Mouse (Mus musculus) limb, embryonic 14.5 days (tissue): ENCODE results near the gene Ror2. TPM values are rescaled to one million over a fixed set of nuclear protein-coding genes. Genes with fewer than 3 reads are reported as not detected.
"Not testable (repeated sequence)": the region's sequence is repeated elsewhere in the genome, so short reads cannot be mapped to it uniquely, and the experiment has no call there.

Experiments
- ATAC-seq: fragments of 200-750 bp; cut with Nextera tagmentation; 2 replicates; pipeline ENCODE4 v1.8.0; 2017; ENCODE audit warnings: low read depth, moderate number of reproducible peaks, moderate TSS enrichment; ENCODE audit not compliant: low FRiP score
- DNase-seq: peaks from one replicate; pipeline ENCODE4 v3.0.0-alpha.2; 2015; ENCODE audit warnings: low spot score
- H3K27ac ChIP-seq: fragments of 300-500 bp; sonication (generic); replicated peaks from 2 replicates; pipeline ENCODE4 v1.5.1; 2014; ENCODE audit warnings: low read depth, mild to moderate bottlenecking, low read length, moderate library complexity, mixed read lengths
- H3K27me3 ChIP-seq: fragments of 300-500 bp; sonication (generic); 2 replicates; pipeline ENCODE4 v1.6.1; 2014; ENCODE audit warnings: low read length, mixed read lengths; ENCODE audit not compliant: control insufficient read depth, insufficient read depth
- H3K36me3 ChIP-seq: fragments of 300-500 bp; sonication (generic); 2 replicates; pipeline ENCODE4 v1.6.1; 2014; ENCODE audit warnings: mild to moderate bottlenecking, low read length, moderate library complexity, mixed read lengths; ENCODE audit not compliant: control insufficient read depth, insufficient read depth
- H3K4me1 ChIP-seq: fragments of 300-500 bp; sonication (generic); 2 replicates; pipeline ENCODE4 v1.6.1; 2014; ENCODE audit warnings: antibody characterized with exemption, low read length, mixed read lengths; ENCODE audit not compliant: control insufficient read depth, insufficient read depth
- H3K4me2 ChIP-seq: fragments of 300-500 bp; sonication (generic); replicated peaks from 2 replicates; pipeline ENCODE4 v1.6.1; 2014; ENCODE audit warnings: low read depth, mild to moderate bottlenecking, low read length, moderate library complexity; ENCODE audit not compliant: severe bottlenecking
- H3K4me3 ChIP-seq: fragments of 300-500 bp; sonication (generic); replicated peaks from 2 replicates; pipeline ENCODE4 v1.5.1; 2014; ENCODE audit warnings: low read length
- H3K9ac ChIP-seq: fragments of 300-500 bp; sonication (generic); 2 replicates; pipeline ENCODE4 v1.6.1; 2014; ENCODE audit warnings: mild to moderate bottlenecking, low read depth, low read length, moderate library complexity; ENCODE audit not compliant: severe bottlenecking
- H3K9me3 ChIP-seq: fragments of 300-500 bp; sonication (generic); 2 replicates; pipeline ENCODE4 v1.6.1; 2016; ENCODE audit warnings: low read length; ENCODE audit not compliant: control insufficient read depth
- POLR2A ChIP-seq: fragments of 200-500 bp; IDR thresholded peaks from 2 replicates; pipeline ENCODE4 v1.8.0; 2012; ENCODE audit warnings: inconsistent platforms, mild to moderate bottlenecking, moderate library complexity, borderline replicate concordance; ENCODE audit not compliant: insufficient read depth, insufficient read length; ENCODE audit errors: extremely low read depth
- WGBS: fragments of 180-500 bp; shearing (Covaris S2); extraction: QIAGEN DNeasy Blood & Tissue Kit; methylation state at CpG from one replicate; pipeline ENCODE4 v1.1.7; 2014; 5-methylcytosine and 5-hydroxymethylcytosine counted together
- polyA plus RNA-seq, 2 experiments: library from polyadenylated mRNA; depleted of rRNA in 1 of 2; stranded (reverse) in 1 of 2; unstranded in 1 of 2; fragments of >200 nt; fragmentation: Nextera tagmentation in 1 of 2; extraction: Ambion mirVana in 1 of 2; gene quantifications; 2 replicates each; pipeline versions ENCODE4 v1.2.1 to v1.2.3; 2012 to 2014

The Ror2 gene
- polyA plus RNA-seq, 2 experiments: 19.0 to 33.0 TPM

DNA sequence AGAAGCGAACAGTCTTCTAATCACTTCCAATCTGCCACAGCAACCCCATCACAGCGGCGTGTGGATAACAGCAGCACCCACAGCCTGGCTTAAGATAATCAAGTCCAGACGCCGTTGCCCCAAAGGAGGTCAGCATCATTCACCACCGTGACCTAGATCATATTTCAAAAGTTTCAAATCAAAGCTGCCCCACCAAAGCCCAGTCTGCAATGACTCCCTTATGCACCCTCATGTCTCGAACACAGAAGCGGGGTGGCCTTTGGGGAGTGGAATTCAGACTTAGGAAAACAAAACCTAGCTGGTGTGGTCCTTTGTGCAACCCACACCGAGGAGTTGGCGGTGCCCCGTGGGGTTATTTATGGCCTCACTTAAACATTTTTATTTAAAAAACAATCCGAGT is 35.0 kb upstream of the Ror2 start:
- no peak for TF ChIP-seq POLR2A
- DNase-seq: no peak
- no peak overlapping the region for H3K9ac ChIP-seq
- H3K27ac ChIP-seq: no peak overlapping the region
- H3K4me1 ChIP-seq: peaks cover 10% of the 10 kb centered on the region
- no peaks in the 10 kb centered on the region for H3K36me3 ChIP-seq
- no peak overlapping the region for H3K4me2 ChIP-seq
- no peaks in the 10 kb centered on the region for H3K27me3 ChIP-seq
- ATAC-seq: no peak
- H3K4me3 ChIP-seq: no peak overlapping the region
- no peaks in the 10 kb centered on the region for H3K9me3 ChIP-seq
- WGBS: 15% methylated on average over 12 of the region's 12 CpGs

DNA sequence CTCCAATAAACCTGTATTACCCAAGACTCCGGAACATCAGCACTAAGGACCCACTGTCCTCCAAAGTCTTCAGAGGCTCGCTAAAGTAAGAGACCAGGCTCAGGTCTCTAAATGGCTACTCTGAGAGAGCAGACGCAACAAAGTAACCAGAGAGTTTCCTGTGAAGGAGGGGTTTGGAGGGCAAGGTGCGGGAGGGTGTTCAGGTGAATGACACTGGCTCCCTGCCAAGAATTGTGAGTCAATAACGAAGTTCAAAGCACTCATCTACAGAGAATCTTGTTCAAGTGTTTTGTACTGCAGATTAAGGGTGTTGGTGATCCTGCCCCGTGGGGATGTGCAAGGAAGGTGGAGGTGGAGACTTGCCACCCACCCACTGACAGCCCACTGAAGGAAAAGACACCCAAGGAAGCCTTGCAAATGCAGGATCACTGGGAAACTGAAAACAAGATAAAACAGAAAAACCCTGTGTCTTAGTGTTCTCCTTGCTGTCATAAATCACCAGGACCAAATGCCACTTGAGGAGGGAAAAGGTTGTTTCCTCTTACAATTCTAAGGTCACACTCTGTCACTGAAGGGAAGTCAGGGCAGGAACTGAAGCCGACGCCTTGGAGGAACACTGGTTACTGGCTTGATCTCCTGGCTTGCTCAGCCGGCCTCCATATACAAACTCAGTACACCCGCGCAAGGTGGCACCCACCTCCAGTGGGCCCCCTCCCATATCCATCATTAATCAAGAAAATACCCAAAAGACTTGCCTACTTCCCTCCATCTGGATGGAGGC is 30.8 kb upstream of the Ror2 start:
- H3K4me3 ChIP-seq: no peak overlapping the region
- ATAC-seq (no peak), DNase-seq (no peak)
- no peak for TF ChIP-seq POLR2A
- H3K4me2 ChIP-seq: no peak overlapping the region
- H3K9ac ChIP-seq: no peak overlapping the region
- no peaks in the 10 kb centered on the region for H3K9me3 ChIP-seq
- WGBS: 46% methylated on average over 11 of the region's 11 CpGs
- H3K4me1 ChIP-seq: peaks cover 13% of the 10 kb centered on the region
- no peaks in the 10 kb centered on the region for H3K36me3 ChIP-seq
- H3K27ac ChIP-seq: no peak overlapping the region
- H3K27me3 ChIP-seq: no peaks in the 10 kb centered on the region

DNA sequence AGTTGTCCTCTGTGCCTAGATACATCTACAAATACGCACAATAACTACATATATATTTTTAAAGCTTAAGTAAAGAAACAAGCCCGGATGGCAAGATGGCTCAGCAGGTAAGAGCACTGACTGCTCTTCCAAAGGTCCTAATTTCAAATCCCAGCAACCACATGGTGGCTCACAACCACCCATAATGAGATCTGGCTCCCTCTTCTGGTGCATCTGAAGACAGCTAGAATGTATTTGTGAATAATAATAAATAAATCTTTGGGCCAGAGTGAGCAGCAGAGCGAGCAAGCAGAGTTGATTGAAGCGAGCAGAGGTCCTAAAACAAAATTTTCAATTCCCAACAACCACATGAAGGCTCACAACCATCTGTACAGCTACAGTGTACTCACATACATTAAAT is 29.8 kb upstream of the Ror2 start:
- not testable (repeated sequence) for H3K9me3 ChIP-seq, DNase-seq, H3K4me1 ChIP-seq, H3K9ac ChIP-seq, ATAC-seq, H3K36me3 ChIP-seq, H3K27me3 ChIP-seq, H3K27ac ChIP-seq, H3K4me2 ChIP-seq, H3K4me3 ChIP-seq
- whole genome bisulfite sequencing: 85% methylated on average over 4 of the region's 4 CpGs

DNA sequence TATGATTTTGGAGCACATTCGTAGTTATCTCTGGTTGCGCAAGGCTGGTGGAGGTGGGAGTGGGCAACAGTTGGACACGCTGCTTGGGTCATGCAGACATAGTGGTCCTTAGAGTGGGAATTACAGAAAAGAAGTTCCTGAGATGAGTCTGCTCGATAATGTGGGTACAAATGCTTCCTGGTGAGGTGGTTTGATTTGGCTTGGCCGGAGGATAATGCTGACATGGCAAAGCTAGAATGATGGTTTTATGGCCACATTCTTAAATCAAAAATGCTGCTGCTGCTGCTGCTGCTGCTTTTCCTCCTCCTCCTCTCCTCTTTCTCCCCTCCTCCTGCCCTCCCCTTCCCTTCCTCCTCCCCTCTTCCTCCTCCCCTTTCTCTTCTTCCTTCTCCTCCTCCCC is 24.5 kb upstream of the Ror2 start:
- DNase-seq: no peak
- no peak overlapping the region for H3K9ac ChIP-seq
- no peaks in the 10 kb centered on the region for H3K27me3 ChIP-seq
- H3K4me1 ChIP-seq: peaks cover 25% of the 10 kb centered on the region
- TF ChIP-seq POLR2A: no peak
- no peak overlapping the region for H3K4me3 ChIP-seq
- H3K9me3 ChIP-seq: no peaks in the 10 kb centered on the region
- no peak overlapping the region for H3K4me2 ChIP-seq
- peak overlapping the region; percentile 85 for H3K27ac ChIP-seq
- ATAC-seq: no peak
- 55% methylated on average over 5 of the region's 5 CpGs for WGBS
- no peaks in the 10 kb centered on the region for H3K36me3 ChIP-seq

DNA sequence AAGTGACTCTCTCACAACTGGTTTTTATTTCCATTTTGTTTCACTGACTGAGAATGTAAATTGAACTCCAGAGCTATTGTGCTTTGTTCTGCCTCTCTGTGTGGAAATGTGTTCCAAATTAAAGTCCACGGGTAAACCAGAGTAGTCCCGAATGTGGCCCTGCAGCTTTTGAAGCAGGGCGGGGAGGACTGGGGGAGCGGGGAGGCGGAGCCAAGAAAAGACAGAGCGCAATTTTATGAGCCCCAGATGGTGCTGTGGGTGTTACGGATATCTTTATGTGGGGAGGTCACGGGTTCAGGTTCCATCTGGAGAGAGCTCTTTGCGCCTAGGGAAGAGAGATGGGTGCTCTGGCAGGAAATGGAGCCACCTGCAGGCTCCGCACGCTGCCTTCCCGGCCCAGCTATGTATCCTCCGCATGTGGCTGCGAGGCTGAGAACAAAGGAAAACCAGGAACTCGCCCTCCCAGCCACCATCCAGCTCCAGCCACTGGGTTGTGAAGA is 23.8 kb upstream of the Ror2 start:
- peak overlapping the region; percentile 85 for H3K27ac ChIP-seq
- 4% methylated on average over 15 of the region's 15 CpGs for WGBS
- H3K9ac ChIP-seq: peak overlapping the region; percentile 28; the same call in 1 of the 2 replicates
- DNase-seq (peak; percentile 89), ATAC-seq (peak; percentile 91)
- TF ChIP-seq POLR2A: no peak
- H3K9me3 ChIP-seq: no peaks in the 10 kb centered on the region
- H3K27me3 ChIP-seq: no peaks in the 10 kb centered on the region
- H3K4me1 ChIP-seq: peaks cover 23% of the 10 kb centered on the region
- no peaks in the 10 kb centered on the region for H3K36me3 ChIP-seq
- H3K4me3 ChIP-seq: peak overlapping the region; percentile 19
- peak overlapping the region; percentile 42 for H3K4me2 ChIP-seq
